Mouse (Mus musculus) heart, embryonic 16.5 days (tissue): ENCODE data around the gene Srarp. TPM values are rescaled to one million over a fixed set of nuclear protein-coding genes. Genes with fewer than 3 reads are reported as not detected.

Source experiments
- ATAC-seq: fragments of 200-750 bp; cut with Nextera tagmentation; replicated peaks from 2 replicates; pipeline ENCODE4 v1.8.0; 2017; ENCODE audit warnings: moderate number of reproducible peaks; ENCODE audit not compliant: insufficient read depth, low FRiP score; ENCODE audit errors: extremely low read depth
- H3K27ac ChIP-seq: fragments of 300-500 bp; sonication (generic); 2 replicates; pipeline ENCODE4 v1.5.1; 2014; ENCODE audit warnings: mild to moderate bottlenecking, low read length, control low read depth, moderate library complexity
- H3K27me3 ChIP-seq: fragments of 300-500 bp; sonication (generic); 2 replicates; pipeline ENCODE4 v1.6.1; 2014; ENCODE audit warnings: low read length, mixed read lengths; ENCODE audit not compliant: control insufficient read depth, insufficient read depth
- H3K36me3 ChIP-seq: fragments of 300-500 bp; sonication (generic); 2 replicates; pipeline ENCODE4 v1.6.1; 2014; ENCODE audit not compliant: control insufficient read depth, insufficient read depth
- H3K4me1 ChIP-seq: fragments of 300-500 bp; sonication (generic); 2 replicates; pipeline ENCODE4 v1.6.1; 2014; ENCODE audit warnings: low read length, mixed read lengths; ENCODE audit not compliant: control insufficient read depth, insufficient read depth
- H3K4me2 ChIP-seq: fragments of 300-500 bp; sonication (generic); 2 replicates; pipeline ENCODE4 v1.6.1; 2014; ENCODE audit warnings: low read depth, mild to moderate bottlenecking, control low read depth, low read length
- H3K4me3 ChIP-seq: fragments of 300-500 bp; sonication (generic); 2 replicates; pipeline ENCODE4 v1.5.1; 2014; ENCODE audit warnings: mild to moderate bottlenecking, control low read depth, low read length
- H3K9ac ChIP-seq: fragments of 300-500 bp; sonication (generic); 2 replicates; pipeline ENCODE4 v1.6.1; 2014; ENCODE audit warnings: low read length, control low read depth
- H3K9me3 ChIP-seq: fragments of 300-500 bp; sonication (generic); replicated peaks from 2 replicates; pipeline ENCODE4 v1.6.1; 2016; ENCODE audit warnings: low read length; ENCODE audit not compliant: control insufficient read depth
- WGBS: fragments of 180-500 bp; shearing (Covaris S2); extraction: QIAGEN DNeasy Blood & Tissue Kit; methylation state at CpG from one replicate; pipeline ENCODE4 v1.1.7; 2014; 5-methylcytosine and 5-hydroxymethylcytosine counted together
- polyA plus RNA-seq: library from polyadenylated mRNA; unstranded; fragments of >200 nt; fragmentation: Nextera tagmentation; extraction: Ambion mirVana; gene quantifications from 2 replicates; pipeline ENCODE4 v1.2.1, GENCODE M21; 2015

Srarp gene
- polyA plus RNA-seq, 1 experiment from 2014 or later: not detected

DNA sequence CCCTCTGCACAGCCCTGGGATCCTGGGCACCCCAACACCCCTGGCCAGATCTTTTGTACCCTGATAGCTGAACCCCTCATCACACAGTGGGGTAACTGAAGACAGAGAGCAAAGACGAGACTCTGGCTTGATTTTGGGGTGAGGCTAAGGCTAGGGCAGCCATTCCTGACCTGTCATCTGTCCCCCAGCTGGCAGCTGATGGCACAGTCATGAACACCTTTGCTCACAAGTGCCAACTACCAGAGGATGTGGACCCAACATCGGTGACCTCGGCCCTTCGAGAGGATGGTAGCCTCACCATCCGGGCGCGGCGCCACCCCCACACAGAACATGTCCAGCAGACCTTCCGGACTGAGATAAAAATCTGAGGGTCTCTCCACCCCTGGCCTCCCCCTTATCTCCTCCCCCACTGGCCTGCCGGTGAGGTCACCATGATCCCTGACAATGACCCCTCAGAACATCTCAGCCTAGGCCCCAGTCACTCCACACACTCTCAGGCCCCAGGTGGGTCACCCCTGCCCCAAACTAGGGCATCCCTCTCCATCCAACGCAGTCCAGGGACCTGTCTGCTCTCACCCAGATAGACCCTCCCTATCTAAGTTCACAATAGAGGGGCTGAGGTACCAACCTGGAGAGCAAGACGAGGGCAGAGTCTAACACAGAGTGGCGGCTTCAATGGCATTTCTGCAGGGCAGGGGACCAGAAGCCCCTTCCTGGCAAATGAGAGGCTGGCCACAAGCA lies 12.0 kb downstream of the Srarp start:
- Histone ChIP-seq H3K4me3 (peak overlapping the region; percentile 83), H3K36me3 (no peaks in the 10 kb centered on the region), H3K27ac (peak overlapping the region; percentile 91), H3K9me3 (no peaks in the 10 kb centered on the region), H3K9ac (peak overlapping the region; percentile 98), H3K27me3 (no peaks in the 10 kb centered on the region), H3K4me2 (peak overlapping the region; percentile 76), H3K4me1 (peaks cover 38% of the 10 kb centered on the region)
- 64% methylated on average over 13 of the region's 13 CpGs for WGBS
- ATAC-seq: no peak

DNA sequence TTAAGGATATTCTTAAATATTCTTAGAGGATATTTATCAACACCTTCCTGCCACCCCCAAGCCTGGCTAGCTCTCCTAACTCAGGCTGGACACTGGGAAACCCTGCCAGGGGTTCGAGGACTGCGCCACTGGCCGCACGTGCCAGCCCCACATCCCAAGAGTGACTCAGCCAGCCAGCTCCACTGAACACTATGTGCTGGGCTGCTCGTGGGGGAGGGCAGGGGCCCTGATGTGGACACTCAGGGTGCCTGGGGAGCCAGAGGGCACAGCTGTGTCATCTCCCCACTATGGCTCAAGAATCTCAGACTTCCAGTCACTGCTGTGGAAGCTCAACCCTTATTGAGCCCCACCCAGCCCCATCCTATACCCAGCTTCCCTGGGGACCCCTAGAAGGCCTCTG lies 12.6 kb downstream of the Srarp start:
- peak overlapping the region; percentile 91 for H3K27ac ChIP-seq
- no peaks in the 10 kb centered on the region for H3K9me3 ChIP-seq
- no peaks in the 10 kb centered on the region for H3K36me3 ChIP-seq
- peak overlapping the region; percentile 98 for H3K9ac ChIP-seq
- ATAC-seq: no peak
- H3K27me3 ChIP-seq: no peaks in the 10 kb centered on the region
- H3K4me1 ChIP-seq: peaks cover 38% of the 10 kb centered on the region
- H3K4me2 ChIP-seq: peak overlapping the region; percentile 76
- 42% methylated on average over 5 of the region's 5 CpGs for WGBS
- H3K4me3 ChIP-seq: peak overlapping the region; percentile 83

GRCm38 (mm10) chr4:141422841-141423240 lies 13.1 kb downstream of the Srarp start:
- 39% methylated on average over 5 of the region's 5 CpGs for WGBS
- peak overlapping the region; percentile 76 for H3K4me2 ChIP-seq
- H3K9me3 ChIP-seq: no peaks in the 10 kb centered on the region
- no peaks in the 10 kb centered on the region for H3K27me3 ChIP-seq
- H3K4me3 ChIP-seq: peak overlapping the region; percentile 83
- no peaks in the 10 kb centered on the region for H3K36me3 ChIP-seq
- peak overlapping the region; percentile 98 for H3K9ac ChIP-seq
- ATAC-seq: no peak
- peak overlapping the region; percentile 91 for H3K27ac ChIP-seq
- H3K4me1 ChIP-seq: peaks cover 38% of the 10 kb centered on the region

DNA sequence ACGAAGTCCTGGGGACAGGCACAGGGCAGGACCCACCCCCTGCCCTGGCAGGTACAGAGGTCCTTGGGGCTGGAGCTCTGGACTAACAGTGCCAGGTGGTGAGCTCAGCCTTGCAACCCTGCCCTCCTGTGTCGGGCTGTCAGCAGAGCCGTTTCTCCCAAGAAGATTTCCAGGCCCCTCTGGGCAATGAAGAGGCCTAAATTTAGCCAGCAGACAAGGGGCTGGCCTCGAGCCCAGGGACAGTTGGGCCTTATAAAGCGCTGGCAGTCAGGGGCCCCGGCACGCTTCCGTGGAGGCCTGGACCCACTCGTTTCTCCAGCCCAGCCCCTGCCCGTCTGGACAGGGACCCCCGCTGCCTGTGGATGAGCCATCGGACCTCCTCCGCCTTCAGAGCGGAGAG lies 14.5 kb downstream of the Srarp start:
- peak; percentile 72 for ATAC-seq
- 15% methylated on average over 14 of the region's 14 CpGs for WGBS
- peaks cover 28% of the 10 kb centered on the region for H3K4me1 ChIP-seq

GRCm38 (mm10) chr4:141420886-141421285 lies 15.0 kb downstream of the Srarp start:
- peaks cover 25% of the 10 kb centered on the region for H3K4me1 ChIP-seq
- peak overlapping the region; percentile 83 for H3K4me3 ChIP-seq
- 21% methylated on average over 9 of the region's 9 CpGs for WGBS
- no peaks in the 10 kb centered on the region for H3K27me3 ChIP-seq
- H3K4me2 ChIP-seq: peak overlapping the region; percentile 64
- no peaks in the 10 kb centered on the region for H3K36me3 ChIP-seq
- no peaks in the 10 kb centered on the region for H3K9me3 ChIP-seq
- peak overlapping the region; percentile 100 for H3K27ac ChIP-seq
- H3K9ac ChIP-seq: peak overlapping the region; percentile 98
- ATAC-seq: 0 out of 2 replicates have a peak, but pooled peaks have one; percentile 4

More for the DNA sequence above, 14.5 kb downstream of the Srarp start:
- Histone ChIP-seq H3K4me2 (peak overlapping the region; percentile 76), H3K9ac (peak overlapping the region; percentile 98), H3K9me3 (no peaks in the 10 kb centered on the region), H3K36me3 (no peaks in the 10 kb centered on the region), H3K4me3 (peak overlapping the region; percentile 83), H3K27me3 (no peaks in the 10 kb centered on the region), H3K27ac (peak overlapping the region; percentile 100)

DNA sequence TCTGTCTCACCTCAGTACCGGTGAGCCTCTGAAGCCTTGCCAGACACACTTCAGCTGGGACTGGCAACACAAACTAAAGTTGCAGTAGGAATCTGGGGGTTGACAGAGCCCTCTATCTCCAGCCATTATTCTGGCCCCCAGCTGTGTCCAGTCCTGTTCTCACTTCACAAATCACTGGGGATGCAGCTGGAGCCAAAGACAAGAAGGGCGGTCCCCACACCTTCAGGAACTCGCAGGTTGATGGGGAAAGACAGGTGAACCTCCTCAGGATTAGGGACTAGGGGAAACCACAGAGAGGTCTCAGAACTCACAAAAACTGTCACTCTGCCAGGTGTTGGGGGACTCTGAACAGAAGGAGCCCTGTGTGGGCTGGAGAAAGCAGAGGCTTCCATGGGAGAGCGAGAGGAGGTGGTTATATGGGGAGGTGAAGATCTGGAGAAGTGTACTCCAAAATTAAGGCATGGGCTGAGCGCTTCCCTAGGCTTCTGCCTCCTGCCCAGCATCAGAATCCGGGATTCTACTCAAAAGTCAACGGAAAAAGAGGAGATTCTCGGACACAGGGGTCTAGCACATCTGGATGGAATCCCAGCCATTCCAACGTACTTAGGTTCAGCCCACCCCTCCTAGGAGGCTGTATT lies 15.6 kb downstream of the Srarp start, which contains the start of gene Hspb7:
Gene Hspb7, plus strand, starts transcription at position 588 of the 638 bp plus-strand sequence.
- no peaks in the 10 kb centered on the region for H3K27me3 ChIP-seq
- no peaks in the 10 kb centered on the region for H3K9me3 ChIP-seq
- peak within 1 kb of the TSS; percentile 100 for H3K27ac ChIP-seq
- H3K9ac ChIP-seq: peak within 1 kb of the TSS; percentile 98
- WGBS: 28% methylated on average over 9 of the region's 9 CpGs
- peak within 1 kb of the TSS; percentile 76 for H3K4me2 ChIP-seq
- no peaks in the 10 kb centered on the region for H3K36me3 ChIP-seq
- H3K4me3 ChIP-seq: peak within 1 kb of the TSS; percentile 83
- H3K4me1 ChIP-seq: peaks cover 24% of the 10 kb centered on the region
- ATAC-seq: no peak

DNA sequence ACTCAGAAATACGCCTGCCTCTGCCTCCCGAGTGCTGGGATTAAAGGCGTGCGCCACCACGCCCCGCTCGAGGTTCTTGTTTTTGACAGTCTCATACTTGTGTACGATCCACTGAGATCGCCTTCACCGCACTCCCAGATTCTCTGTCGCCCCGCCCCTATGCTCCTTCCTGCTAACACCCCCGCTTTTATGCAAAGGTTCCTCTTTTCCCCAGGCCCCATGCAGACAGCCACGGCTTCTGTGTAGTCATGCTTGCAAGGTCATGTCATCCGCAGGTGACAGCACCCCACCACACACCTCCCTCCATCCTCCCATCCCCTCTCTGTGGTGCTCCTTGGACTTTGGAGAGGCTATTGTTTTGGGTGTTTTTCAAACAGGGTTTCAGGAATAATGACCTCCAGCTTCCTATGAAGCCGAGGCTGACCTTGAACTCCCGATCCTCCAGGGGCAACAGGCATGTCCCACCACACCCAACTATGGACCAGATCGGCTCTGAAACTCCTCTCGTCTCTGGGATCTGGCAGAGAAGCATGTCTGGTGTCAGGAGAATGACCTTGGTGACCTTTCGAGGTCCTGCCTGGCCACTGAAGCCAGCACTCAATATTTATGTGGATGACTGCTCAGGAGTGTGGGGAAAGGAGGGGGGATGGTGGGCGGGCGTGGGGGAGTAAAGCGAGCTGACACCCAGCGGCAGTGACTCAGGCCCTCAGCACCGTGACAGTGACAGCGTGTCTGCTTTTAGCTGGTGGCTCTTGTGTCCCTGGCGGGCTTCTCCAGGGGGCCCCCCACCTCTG lies 16.3 kb downstream of the Srarp start:
- peak overlapping the region; percentile 100 for H3K27ac ChIP-seq

GRCm38 (mm10) chr4:141415924-141416323 lies 20.0 kb downstream of the Srarp start, which contains the start of gene Clcnkb:
Clcnkb (minus strand) TSS chr4:141416014.
- H3K9me3 ChIP-seq: no peaks in the 10 kb centered on the region
- no peaks in the 10 kb centered on the region for H3K36me3 ChIP-seq
- 65% methylated on average over 7 of the region's 7 CpGs for WGBS
- no peak within 1 kb of the TSS for H3K27ac ChIP-seq
- ATAC-seq: no peak
- H3K9ac ChIP-seq: no peak within 1 kb of the TSS
- no peak within 1 kb of the TSS for H3K4me3 ChIP-seq
- H3K4me2 ChIP-seq: no peak within 1 kb of the TSS
- no peaks in the 10 kb centered on the region for H3K27me3 ChIP-seq
- H3K4me1 ChIP-seq: peaks cover 16% of the 10 kb centered on the region

More for the DNA sequence above, 16.3 kb downstream of the Srarp start:
- Histone ChIP-seq H3K9ac (peak overlapping the region; percentile 98), H3K36me3 (no peaks in the 10 kb centered on the region), H3K4me2 (peak overlapping the region; percentile 64), H3K9me3 (no peaks in the 10 kb centered on the region), H3K27me3 (no peaks in the 10 kb centered on the region), H3K4me3 (no peak overlapping the region), H3K4me1 (peaks cover 21% of the 10 kb centered on the region)
- WGBS: 47% methylated on average over 27 of the region's 27 CpGs
- peak; percentile 29; the same call in 1 of the 2 replicates for ATAC-seq
